Mouse (Mus musculus) sigmoid colon, adult 10 weeks (tissue): ENCODE data around the gene Ccdc14. TPM values are rescaled to one million over a fixed set of nuclear protein-coding genes. Genes with fewer than 3 reads are reported as not detected.

Source experiments
- polyA plus RNA-seq: library from polyadenylated mRNA; stranded (reverse); fragments of 350-450 nt; fragmentation: Illumina TruSeq; extraction: RNeasy Lipid Tissue Mini Kit (QIAGEN cat#74804); gene quantifications from one replicate; pipeline ENCODE4 v1.2.3, GENCODE M21; 2014; ENCODE audit warnings: low read depth, low replicate concordance

Ccdc14 gene
- polyA plus RNA-seq: 7.0 TPM

GRCm38 (mm10) chr16:34690334-34691144 is at the start of gene Ccdc14:
Gene Ccdc14, plus strand, starts transcription at chr16:34690616.

GRCm38 (mm10) chr16:34649621-34650020 is 40.8 kb upstream of the Ccdc14 start, which contains the start of gene Ropn1:
Gene Ropn1, plus strand, starts transcription at chr16:34649921.

GRCm38 (mm10) chr16:34745065-34745585 is 54.7 kb downstream of the Ccdc14 start, which contains the start of gene Mylk:
Gene Mylk, plus strand, starts transcription at chr16:34745210.

Other genes with a start within 250 kb of the Ccdc14 start
- gene Kalrn, start 117.1 kb upstream of the Ccdc14 start, polyA plus RNA-seq: 18.1 TPM
- gene Ropn1, start 40.7 kb upstream of the Ccdc14 start, polyA plus RNA-seq: not detected
- 213 TPM for gene Mylk, start 54.6 kb downstream of the Ccdc14 start, polyA plus RNA-seq